Mouse (Mus musculus) liver, adult 2 months (tissue): ENCODE data around the gene Ppp1r3e.

Experiments
- CTCF ChIP-seq: fragments of 200-500 bp; IDR thresholded peaks from 2 replicates; pipeline ENCODE4 v1.5.1; 2011; ENCODE audit warnings: low read depth, low read length, control low read depth
- POLR2A ChIP-seq: fragments of 200-500 bp; IDR thresholded peaks from 2 replicates; pipeline ENCODE4 v1.6.1; 2011; ENCODE audit warnings: low read length, control low read depth; ENCODE audit not compliant: insufficient read depth; ENCODE audit errors: extremely low read depth

DNA sequence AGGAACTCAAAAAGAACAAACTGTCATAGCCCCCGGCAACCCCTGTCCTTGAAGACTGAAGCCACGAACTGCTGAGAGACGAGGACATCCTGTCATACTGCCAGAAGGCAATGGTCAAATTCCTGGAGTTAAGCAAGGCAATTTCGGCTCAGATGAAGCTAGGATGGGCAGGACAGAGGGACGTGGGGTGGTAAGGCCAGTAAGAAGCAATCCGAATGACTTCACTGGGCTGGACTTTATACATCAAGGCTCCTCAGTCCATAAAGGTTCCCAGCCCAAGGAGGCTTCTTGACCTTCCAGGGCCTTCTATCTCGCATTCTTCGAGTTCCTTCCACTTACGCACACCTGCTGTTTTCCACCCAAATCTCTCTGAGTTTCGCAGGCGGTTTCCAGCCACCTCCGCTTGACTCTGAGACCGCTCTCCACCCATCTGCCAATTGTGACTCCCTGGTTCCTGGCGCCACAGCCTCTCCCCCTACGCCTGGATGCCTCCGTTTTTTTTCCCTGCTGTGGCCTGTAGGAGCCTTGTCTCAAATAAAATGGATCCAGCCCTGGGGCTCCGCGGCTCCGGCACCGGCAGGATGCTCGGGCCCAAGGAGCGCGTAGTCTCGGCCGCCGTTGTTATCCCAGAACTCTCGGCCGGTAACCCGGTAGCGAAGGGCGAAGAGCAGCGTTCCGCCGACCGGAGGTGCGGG, 1.4 kb downstream of the Ppp1r3e start:
- TF ChIP-seq CTCF (no peak), POLR2A (no peak)
